Mouse (Mus musculus) liver, embryonic 14.5 days (tissue): ENCODE results near the gene Rrbp1. TPM values are rescaled to one million over a fixed set of nuclear protein-coding genes. Genes with fewer than 3 reads are reported as not detected.

Experiments used
- ATAC-seq: fragments of 200-750 bp; cut with Nextera tagmentation; 2 replicates; pipeline ENCODE4 v1.8.0; 2017; ENCODE audit warnings: moderate number of reproducible peaks, mild to moderate bottlenecking, moderate library complexity; ENCODE audit not compliant: insufficient read depth
- DNase-seq, 3 experiments: peaks; one replicate each; pipeline ENCODE4 v3.0.0-alpha.2; 2012 to 2013; ENCODE audit warnings: low read depth in 3 of 3, low spot score in 3 of 3
- H3K27ac ChIP-seq: fragments of 300-500 bp; sonication (generic); 2 replicates; pipeline ENCODE4 v1.5.1; 2014; ENCODE audit warnings: moderate library complexity, mild to moderate bottlenecking, control low read depth, inconsistent platforms
- H3K27me3 ChIP-seq: fragments of 300-500 bp; sonication (generic); 2 replicates; pipeline ENCODE4 v1.6.1; 2014; ENCODE audit warnings: mild to moderate bottlenecking, low read length, moderate library complexity; ENCODE audit not compliant: control insufficient read depth, insufficient read depth
- H3K36me3 ChIP-seq: fragments of 300-500 bp; sonication (generic); replicated peaks from 2 replicates; pipeline ENCODE4 v1.6.1; 2014; ENCODE audit warnings: low read depth; ENCODE audit not compliant: control insufficient read depth, insufficient read depth
- H3K4me1 ChIP-seq, 2 experiments: fragments of 200-500 bp in 1 of 2; fragments of 300-500 bp in 1 of 2; sonication (generic) in 1 of 2; replicated peaks; 2 replicates each; pipeline ENCODE4 v1.6.1; 2012 to 2014; ENCODE audit warnings: antibody characterized with exemption in 1 of 2, inconsistent platforms in 1 of 2, low read length in 1 of 2; ENCODE audit not compliant: control insufficient read depth in 2 of 2, insufficient read depth in 2 of 2
- H3K4me2 ChIP-seq: fragments of 300-500 bp; sonication (generic); 2 replicates; pipeline ENCODE4 v1.6.1; 2014; ENCODE audit warnings: low read depth, mild to moderate bottlenecking, control low read depth, moderate library complexity
- H3K4me3 ChIP-seq, 2 experiments: fragments of 200-500 bp in 1 of 2; fragments of 300-500 bp in 1 of 2; sonication (generic) in 1 of 2; 2 replicates each; pipeline ENCODE4 v1.5.1; 2012 to 2014; ENCODE audit warnings: low read depth in 2 of 2, low read length in 2 of 2, mild to moderate bottlenecking in 2 of 2, control low read depth in 1 of 2, inconsistent platforms in 1 of 2, moderate library complexity in 1 of 2; ENCODE audit not compliant: insufficient read depth in 1 of 2
- H3K9ac ChIP-seq: fragments of 300-500 bp; sonication (generic); replicated peaks from 2 replicates; pipeline ENCODE4 v1.6.1; 2014; ENCODE audit warnings: mild to moderate bottlenecking, control low read depth, moderate library complexity
- H3K9me3 ChIP-seq: fragments of 300-500 bp; sonication (generic); 2 replicates; pipeline ENCODE4 v1.6.1; 2016; ENCODE audit warnings: low read length, mixed read lengths; ENCODE audit not compliant: control insufficient read depth
- CTCF ChIP-seq: IDR thresholded peaks from 2 replicates; pipeline ENCODE4 v1.5.1; 2016; ENCODE audit warnings: antibody characterized with exemption, low read depth, control low read depth
- EP300 ChIP-seq: IDR thresholded peaks from 2 replicates; pipeline ENCODE4 v1.6.1; 2016; ENCODE audit warnings: antibody characterized with exemption, low read depth
- WGBS: fragments of 180-500 bp; shearing (Covaris S2); extraction: QIAGEN DNeasy Blood & Tissue Kit; methylation state at CpG from one replicate; pipeline ENCODE4 v1.1.7; 2014; ENCODE audit not compliant: insufficient replicate concordance; 5-methylcytosine and 5-hydroxymethylcytosine counted together
- polyA plus RNA-seq, 2 experiments: library from polyadenylated mRNA; depleted of rRNA in 1 of 2; stranded (reverse) in 1 of 2; unstranded in 1 of 2; fragments of >200 nt; fragmentation: Nextera tagmentation in 1 of 2; extraction: Ambion mirVana in 1 of 2; gene quantifications; 2 replicates each; pipeline versions ENCODE4 v1.2.1 to v1.2.3; 2012 to 2014

Rrbp1 gene
- polyA plus RNA-seq, 2 experiments = 39.6 to 83.7 TPM

- ATAC-seq = no peak
- 69% methylated on average over 2 of the region's 2 CpGs for WGBS
- no peak overlapping the region for H3K27ac ChIP-seq
- no peak overlapping the region for H3K4me3 ChIP-seq
- H3K4me1 ChIP-seq = no peaks in the 10 kb centered on the region
- no peak for DNase-seq
- H3K36me3 ChIP-seq = peaks cover 6% of the 10 kb centered on the region
- TF ChIP-seq EP300 (no peak), CTCF (no peak)
- no peaks in the 10 kb centered on the region for H3K9me3 ChIP-seq
- no peak overlapping the region for H3K9ac ChIP-seq
- H3K27me3 ChIP-seq = no peaks in the 10 kb centered on the region
- H3K4me2 ChIP-seq = no peak overlapping the region
These were observed 73.2 kb downstream of the Rrbp1 start for GRCm38 (mm10) chr2:143937861-143938260.

GRCm38 (mm10) chr2:143934439-143934838, 76.6 kb downstream of the Rrbp1 start:
- Histone ChIP-seq H3K4me1 (no peaks in the 10 kb centered on the region), H3K36me3 (peaks cover 2% of the 10 kb centered on the region; the same call in 1 of the 2 replicates), H3K9me3 (no peaks in the 10 kb centered on the region), H3K27ac (no peak overlapping the region), H3K4me2 (no peak overlapping the region), H3K27me3 (no peaks in the 10 kb centered on the region), H3K9ac (no peak overlapping the region), H3K4me3 (no peak overlapping the region)
- WGBS = 78% methylated on average over 8 of the region's 8 CpGs
- ATAC-seq (no peak), DNase-seq (no peak)
- TF ChIP-seq EP300 (no peak), CTCF (no peak)

GRCm38 (mm10) chr2:143933516-143933915, 77.5 kb downstream of the Rrbp1 start:
- Histone ChIP-seq H3K4me1 (peaks cover 0 to 2% of the 10 kb centered on the region in 2 experiments; a peak in 1 of 4 replicates), H3K9ac (no peak overlapping the region), H3K36me3 (no peaks in the 10 kb centered on the region), H3K9me3 (no peaks in the 10 kb centered on the region), H3K27ac (no peak overlapping the region), H3K4me2 (no peak overlapping the region), H3K27me3 (no peaks in the 10 kb centered on the region), H3K4me3 (no peak overlapping the region)
- no peak for ATAC-seq
- no peak for DNase-seq
- WGBS = 83% methylated on average over 5 of the region's 5 CpGs
- no peak for TF ChIP-seq CTCF
- TF ChIP-seq EP300 = no peak

DNA sequence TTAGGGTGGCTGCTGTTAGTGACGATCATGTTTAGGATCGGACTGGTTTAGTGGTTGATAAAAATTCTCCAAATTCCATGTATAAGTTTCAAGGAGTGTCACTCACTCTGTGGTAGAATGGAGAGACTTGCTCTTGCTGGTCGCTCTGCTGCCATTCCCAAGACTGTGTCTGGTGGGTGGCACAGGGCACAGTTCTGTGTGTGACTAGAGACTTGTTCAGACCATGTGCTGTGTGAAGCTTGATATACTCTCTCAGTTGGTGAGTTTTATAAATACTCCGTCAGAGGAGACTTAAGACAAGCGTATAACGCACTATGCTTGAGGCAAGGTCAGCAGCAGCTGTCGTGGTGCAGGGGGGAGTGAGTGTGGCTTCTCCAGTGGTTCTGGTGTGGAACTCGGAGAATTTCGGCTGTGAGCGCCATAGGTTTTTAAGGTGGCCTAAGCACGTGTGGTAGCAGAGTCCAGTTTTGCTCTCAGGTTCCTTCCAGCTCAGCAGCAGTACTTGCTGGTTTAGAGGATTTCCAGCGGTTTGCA, 78.7 kb downstream of the Rrbp1 start:
- TF ChIP-seq EP300 = no peak
- no peak for TF ChIP-seq CTCF

DNA sequence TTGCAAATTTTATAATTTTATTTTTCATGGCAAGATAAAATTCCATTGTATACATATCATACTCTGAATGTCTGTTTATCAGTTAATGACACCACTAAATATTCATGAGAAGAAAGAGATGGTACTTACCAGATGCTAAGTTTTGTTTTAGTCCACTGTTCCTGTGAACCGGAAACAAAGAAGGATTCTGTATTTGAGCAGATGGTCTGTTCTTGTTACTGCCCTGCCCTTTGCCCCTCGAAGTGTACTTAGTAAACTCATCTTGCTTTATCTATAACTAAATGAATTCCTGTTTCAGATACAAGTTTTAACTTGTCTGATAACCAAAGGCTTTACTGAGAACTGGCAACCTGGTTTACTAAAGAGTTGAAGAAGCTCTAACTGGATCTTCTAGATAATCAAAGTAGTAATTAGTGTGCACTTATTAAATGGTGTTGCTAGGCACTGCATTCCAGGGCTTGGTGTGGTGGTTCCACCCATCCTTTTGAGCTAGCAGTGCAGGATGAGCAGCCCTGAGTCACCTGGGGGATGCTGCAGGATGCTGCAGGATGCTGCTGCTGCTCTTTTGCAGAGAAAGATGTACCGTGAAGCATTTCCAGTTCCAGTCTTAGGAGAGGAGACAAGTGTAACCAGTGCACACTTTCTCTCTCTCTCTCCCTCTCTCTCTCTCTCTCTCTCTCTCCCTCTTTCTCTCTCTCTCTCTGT, 81.3 kb downstream of the Rrbp1 start:
- TF ChIP-seq CTCF = no peak
- Histone ChIP-seq H3K27ac (no peak overlapping the region), H3K9me3 (no peaks in the 10 kb centered on the region), H3K27me3 (no peaks in the 10 kb centered on the region), H3K36me3 (no peaks in the 10 kb centered on the region), H3K4me1 (peaks cover 0 to 4% of the 10 kb centered on the region in 2 experiments; a peak in 2 of 4 replicates), H3K4me3 (no peak overlapping the region), H3K4me2 (no peak overlapping the region), H3K9ac (no peak overlapping the region)
- 48% methylated on average over 3 of the region's 3 CpGs for WGBS
- DNase-seq = no peak
- ATAC-seq = no peak

More for the DNA sequence above, 78.7 kb downstream of the Rrbp1 start:
- Histone ChIP-seq H3K9ac (no peak overlapping the region), H3K4me2 (no peak overlapping the region), H3K9me3 (no peaks in the 10 kb centered on the region), H3K4me3 (no peak overlapping the region), H3K27me3 (no peaks in the 10 kb centered on the region), H3K4me1 (peaks cover 0 to 4% of the 10 kb centered on the region in 2 experiments; a peak in 2 of 4 replicates), H3K27ac (no peak overlapping the region), H3K36me3 (no peaks in the 10 kb centered on the region)
- ATAC-seq (no peak), DNase-seq (no peak)
- WGBS = 77% methylated on average over 12 of the region's 12 CpGs
